Mouse (Mus musculus): ENCODE measurements around the gene Rtkn2.

Gene Rtkn2

DNA sequence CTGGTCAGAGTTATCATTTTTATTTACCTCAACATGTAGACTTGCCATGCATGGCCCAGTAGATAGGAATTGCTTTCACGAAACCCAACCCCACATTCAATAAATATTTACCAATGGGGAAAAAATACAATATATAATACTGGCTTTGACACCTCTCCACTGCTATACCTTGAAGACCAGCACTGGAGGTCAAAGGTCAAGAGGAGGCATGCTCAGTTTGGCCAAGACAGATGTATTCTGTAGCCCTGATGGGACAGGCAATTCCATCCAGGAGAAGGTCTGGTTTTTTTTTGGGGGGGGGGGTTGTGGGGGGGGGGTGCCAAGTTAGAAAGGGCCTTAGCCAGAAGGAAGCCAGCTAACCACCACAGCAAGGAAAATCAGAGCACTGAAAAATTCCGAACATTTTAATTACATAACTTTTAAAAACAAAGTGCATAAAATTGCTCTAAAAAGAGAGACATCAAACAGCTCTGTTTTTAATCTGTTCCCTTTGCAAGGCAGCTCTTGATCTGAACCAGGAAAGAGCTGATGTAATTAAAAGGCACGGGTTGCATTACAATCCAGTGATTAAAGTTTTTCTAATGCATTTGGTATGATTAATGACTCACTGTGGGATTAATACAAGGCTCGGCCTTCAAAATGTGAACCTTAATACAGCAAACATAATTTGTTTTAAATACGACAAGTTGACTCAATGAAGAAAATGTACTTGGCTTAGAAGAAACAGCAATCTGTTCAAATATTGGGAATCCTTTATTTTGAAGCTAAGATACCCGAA lies 123.9 kb downstream of the Rtkn2 start:
- DNase-seq (ENCODE audit: extremely low spot score, low read depth, low spot score): no peak

DNA sequence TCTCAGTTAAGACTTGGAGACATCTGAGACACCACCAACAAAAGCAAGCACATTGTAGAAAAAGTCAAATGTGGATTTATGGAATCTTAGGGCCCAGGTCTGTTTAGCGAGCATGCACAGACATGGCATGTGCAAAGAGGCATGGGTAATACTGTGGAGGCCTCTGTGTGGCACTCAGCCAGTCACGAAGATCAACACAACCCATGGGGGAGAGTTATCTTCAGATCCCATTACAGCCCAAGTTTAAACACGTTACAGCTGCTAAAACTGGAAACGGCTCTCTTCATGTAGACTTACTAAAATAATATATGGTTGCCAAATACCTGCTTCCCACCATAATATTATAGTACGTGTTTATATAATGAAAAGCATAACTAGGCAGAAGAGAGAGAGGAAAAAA lies 124.6 kb downstream of the Rtkn2 start:
- no peak for DNase-seq (ENCODE audit: extremely low spot score, low read depth, low spot score)

DNA sequence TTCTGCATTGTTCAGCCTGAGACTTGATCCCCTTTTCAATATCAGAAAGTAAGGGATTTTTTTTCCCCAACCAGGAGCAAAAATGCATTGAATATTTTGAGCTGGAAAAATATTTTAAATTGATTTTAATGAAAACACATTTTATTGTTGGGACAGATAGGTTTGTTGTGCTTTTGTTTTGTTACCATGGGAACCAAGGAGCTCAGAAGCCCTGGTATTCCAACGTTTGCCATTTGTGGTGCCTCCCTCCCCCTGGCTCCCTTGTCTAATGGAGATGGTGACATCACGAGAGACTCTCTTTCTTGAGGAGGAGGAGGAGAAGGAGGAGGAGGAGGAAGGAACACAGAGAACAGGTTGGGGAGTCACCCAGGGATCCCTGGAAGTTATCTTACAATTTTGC lies 125.1 kb downstream of the Rtkn2 start:
- no peak for DNase-seq (ENCODE audit: extremely low spot score, low read depth, low spot score)

DNA sequence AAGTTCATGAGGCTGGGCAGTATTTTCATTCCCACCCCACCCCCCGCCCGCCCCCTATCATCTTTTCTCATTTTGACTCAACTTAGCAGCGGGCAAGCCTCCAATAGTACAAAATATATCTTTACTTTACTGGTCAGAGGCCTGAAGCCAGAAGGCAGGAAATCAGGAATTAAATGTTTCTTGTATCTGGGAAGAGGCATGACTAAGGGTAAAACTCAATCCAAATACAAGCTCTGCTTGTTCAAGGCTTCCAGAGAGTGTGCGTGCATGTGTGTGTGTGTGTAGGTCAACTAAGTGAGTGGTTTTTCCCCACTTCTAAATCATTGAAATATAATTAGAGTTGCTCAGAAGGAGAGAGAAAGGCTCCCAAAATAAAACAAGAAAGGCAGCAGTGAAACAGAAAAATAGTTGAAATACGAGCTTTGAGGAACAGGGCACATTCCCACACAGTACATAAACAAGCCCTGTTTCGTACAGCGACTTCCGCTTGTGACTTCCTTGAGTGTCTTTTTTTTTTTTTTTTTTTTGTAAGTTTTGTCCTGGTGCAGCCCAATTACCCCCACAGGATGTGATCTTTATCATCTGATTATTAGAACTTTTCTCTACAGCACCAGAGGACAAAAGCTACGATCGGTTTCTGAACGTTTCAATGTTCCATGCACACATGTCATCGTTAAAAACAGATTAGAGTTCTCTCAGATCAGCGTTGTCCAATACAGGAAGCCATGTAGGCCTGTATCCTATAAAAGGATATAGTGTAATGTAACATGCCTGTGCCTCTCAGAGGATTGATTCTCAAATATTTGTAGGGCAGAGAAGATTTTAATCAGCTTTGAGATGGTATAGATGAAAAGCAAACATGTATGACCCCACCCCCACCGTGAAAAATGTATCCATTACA lies 125.8 kb downstream of the Rtkn2 start:
- no peak for DNase-seq (ENCODE audit: extremely low spot score, low read depth, low spot score)

DNA sequence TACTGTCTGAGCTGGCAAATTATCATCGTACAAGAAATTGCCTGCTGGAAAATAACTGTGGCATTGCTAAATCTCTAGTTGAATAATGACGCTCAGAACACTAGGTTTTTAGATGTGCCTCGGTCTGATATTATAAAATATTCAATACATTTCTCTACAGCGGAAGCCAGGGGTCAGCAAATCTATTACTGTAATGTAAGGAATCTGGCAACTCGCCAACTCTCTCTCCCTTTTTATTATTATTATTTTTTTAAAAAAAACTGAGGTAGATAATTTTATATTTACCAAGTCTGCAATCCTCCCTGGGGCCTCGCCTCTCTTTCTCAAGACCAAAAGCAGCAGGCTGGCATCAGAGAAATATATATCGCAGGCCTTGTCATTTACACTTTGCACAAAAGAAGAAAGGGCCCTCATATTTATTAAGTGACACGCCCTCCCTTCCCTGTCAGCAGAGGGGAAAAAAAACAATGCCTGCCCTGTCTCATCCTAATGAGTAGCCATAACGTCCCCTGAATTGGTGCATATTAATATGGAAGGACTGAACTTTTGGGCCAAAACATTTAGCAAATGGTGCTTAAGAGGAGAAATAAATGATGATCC lies 127.1 kb downstream of the Rtkn2 start:
- no peak for DNase-seq (ENCODE audit: extremely low spot score, low read depth, low spot score)

DNA sequence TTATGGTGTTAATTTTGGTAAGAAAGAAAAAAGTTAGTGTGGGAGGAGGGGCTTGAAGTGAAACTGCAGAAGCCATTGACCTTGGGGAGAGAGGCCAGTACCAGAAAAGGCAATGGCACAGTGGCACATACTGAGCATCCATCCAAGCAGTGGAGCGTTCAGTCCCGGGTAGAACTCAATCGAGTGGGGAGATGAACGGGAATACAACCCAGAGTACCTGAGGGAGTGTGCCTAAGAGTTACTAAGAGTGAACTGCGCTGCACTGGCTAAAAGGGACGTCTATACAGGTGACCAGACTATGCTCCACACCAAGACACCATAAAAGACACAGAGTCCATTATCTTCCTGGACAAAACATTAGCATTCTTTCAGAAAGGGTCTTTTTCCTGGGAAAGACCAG lies 128.3 kb downstream of the Rtkn2 start:
- no peak for DNase-seq (ENCODE audit: extremely low spot score, low read depth, low spot score)
